Mouse (Mus musculus): ENCODE measurements around the gene Psmb7.

Gene Psmb7

DNA sequence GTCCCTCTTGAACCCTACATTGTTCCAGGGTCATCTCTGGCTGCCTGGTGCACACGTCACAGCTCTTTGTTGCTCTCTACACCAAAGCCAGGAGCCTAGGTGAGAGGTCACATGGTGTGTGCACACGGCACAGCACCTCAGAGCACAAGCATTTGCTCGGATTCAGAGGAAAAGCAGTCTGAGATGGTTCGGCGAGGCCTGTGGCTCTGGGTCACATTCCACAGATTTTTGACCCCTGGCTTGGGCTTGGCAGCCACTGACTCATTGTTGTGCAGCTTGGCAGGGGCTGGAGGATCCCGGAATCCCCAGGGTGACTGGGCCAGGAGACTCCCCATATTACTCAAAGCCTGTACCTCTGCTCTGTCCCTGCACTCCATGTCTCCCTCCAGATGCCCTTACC lies 97.7 kb downstream of the Psmb7 start:
- ChIA-PET CTCF (interaction anchor here in 3 of 4 experiments (0.7 to 1.7 kb wide), 4 partner anchors 36 to 52 kb away, joined by 3 to 6 read pairs (median 4); no protein-coding TSS in a partner anchor), POLR2A (interaction anchor here in 3 of 4 experiments (0.6 to 8.5 kb wide), 34 partner anchors 8 to 125 kb away, joined by 3 to 141 read pairs (median 4); partner anchors contain the start of gene Nek6 (in 1 of the 3))

GRCm38 (mm10) chr2:38545706-38546105 lies 98.2 kb downstream of the Psmb7 start:
- ChIA-PET POLR2A (interaction anchor here in 3 of 4 experiments (0.6 to 8.5 kb wide), 33 partner anchors 8 to 125 kb away, joined by 3 to 141 read pairs (median 4); partner anchors contain the start of gene Nek6 (in 1 of the 3)), CTCF (interaction anchor here in 1 of 4 experiments (0.9 kb wide), 1 partner anchor 40 kb away, joined by 3 read pairs; no protein-coding TSS in a partner anchor)

DNA sequence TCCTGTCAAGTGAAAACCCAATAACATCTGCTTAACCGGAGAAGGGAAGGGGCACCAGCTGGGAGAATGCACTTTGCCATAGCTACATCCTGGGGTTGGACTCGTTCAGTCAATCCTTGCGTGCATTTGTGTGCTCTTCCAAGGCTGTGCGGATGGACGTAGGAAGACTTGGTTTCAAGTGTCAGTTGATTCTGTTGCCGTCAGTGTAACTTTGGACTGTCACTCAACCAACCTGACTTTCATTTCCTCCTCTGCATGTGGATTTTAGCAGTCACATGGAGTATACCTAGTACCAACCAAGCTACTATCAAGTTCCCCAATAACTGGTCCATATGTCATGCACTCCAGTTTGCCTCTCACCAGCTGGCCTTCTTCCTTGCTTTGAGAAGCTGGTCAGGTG lies 98.9 kb downstream of the Psmb7 start:
- ChIA-PET CTCF (interaction anchor here in 1 of 4 experiments (0.5 kb wide), 1 partner anchor 188 kb away, joined by 3 read pairs; no protein-coding TSS in a partner anchor), POLR2A (interaction anchor here (0.9 to 8.5 kb wide), 22 partner anchors 8 to 87 kb away, joined by 3 to 141 read pairs (median 5); no protein-coding TSS in a partner anchor)

DNA sequence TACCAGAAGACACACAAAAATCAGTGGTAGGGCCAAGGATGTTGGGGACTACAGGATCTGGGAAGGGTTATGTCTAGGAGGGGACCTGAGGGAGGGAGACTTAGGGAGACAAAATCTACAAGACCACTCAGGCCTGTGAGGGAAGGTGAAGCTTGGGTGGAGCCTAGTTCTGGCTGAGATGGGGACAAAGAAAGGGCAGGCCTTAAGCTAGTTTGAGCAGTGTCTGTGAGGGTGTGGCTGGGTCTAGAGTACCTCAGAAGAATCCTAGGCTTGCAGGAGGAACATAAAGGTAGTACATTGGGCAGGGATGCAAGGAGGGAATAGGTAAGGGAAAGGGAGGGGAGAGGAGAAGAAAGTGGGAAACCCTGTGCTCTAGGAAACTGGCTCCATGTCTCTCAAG lies 99.5 kb downstream of the Psmb7 start:
- ChIA-PET POLR2A (interaction anchor here (0.6 to 8.5 kb wide), 20 partner anchors 8 to 86 kb away, joined by 3 to 141 read pairs (median 6); no protein-coding TSS in a partner anchor), CTCF (interaction anchor here in 1 of 4 experiments (0.5 kb wide), 1 partner anchor 188 kb away, joined by 3 read pairs; no protein-coding TSS in a partner anchor)

DNA sequence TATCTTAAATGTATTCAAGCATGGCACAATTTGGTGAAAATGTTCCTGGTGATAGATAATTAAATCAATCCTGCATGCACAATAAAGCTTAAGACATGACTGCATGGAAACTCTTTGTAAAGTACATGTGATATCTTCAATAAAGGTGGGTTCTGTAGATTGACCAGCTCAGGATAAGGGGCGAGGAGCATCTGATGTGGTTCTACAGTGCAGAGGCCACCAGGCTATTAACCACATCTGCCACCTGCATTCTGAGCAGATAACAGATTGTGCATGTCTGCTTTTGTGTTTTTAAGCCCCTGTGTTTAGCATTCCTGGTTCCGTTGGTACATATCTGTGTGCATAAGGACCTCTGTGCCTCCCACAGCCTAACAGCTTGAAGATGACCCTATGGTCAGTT lies 100.7 kb downstream of the Psmb7 start:
- POLR2A ChIA-PET: interaction anchor here in 3 of 4 experiments (0.6 to 6.4 kb wide), 12 partner anchors 10 to 265 kb away, joined by 3 to 33 read pairs (median 5); no protein-coding TSS in a partner anchor

GRCm38 (mm10) chr2:38542366-38542765 lies 101.5 kb downstream of the Psmb7 start:
- ChIA-PET CTCF (interaction anchor here in 2 of 4 experiments (0.6 to 1.0 kb wide), 2 partner anchors 56 to 92 kb away, joined by 4 to 8 read pairs; no protein-coding TSS in a partner anchor), POLR2A (interaction anchor here in 3 of 4 experiments (0.6 to 6.4 kb wide), 18 partner anchors 8 to 264 kb away, joined by 3 to 33 read pairs (median 5); no protein-coding TSS in a partner anchor)

More for the DNA sequence above, 100.7 kb downstream of the Psmb7 start:
- CTCF ChIA-PET: interaction anchor here in 1 of 4 experiments (0.6 kb wide), 1 partner anchor 93 kb away, joined by 8 read pairs; no protein-coding TSS in a partner anchor

DNA sequence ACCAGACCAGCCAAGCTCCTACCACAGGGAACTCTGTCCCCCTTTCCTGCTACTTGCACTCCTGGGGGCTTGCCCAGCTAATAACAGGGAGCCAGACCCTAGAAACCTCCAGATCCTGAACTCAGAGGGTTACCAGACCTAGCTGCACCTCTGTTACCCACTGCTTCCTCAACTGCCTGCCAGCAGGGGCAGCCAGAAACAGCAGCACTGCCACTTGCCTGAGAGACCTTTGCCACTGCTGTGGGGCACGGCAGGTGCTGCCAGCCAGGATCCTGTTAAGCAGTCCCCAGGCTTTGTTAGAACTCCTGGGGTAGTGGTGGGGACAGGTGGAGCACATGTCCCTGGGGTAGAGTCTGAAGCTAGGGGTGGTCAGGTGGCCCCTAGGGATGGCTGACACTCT lies 102.3 kb downstream of the Psmb7 start:
- ChIA-PET CTCF (no interaction called here), POLR2A (interaction anchor here in 2 of 4 experiments (0.5 to 5.6 kb wide), 14 partner anchors 7 to 66 kb away, joined by 3 to 25 read pairs (median 4); no protein-coding TSS in a partner anchor)

DNA sequence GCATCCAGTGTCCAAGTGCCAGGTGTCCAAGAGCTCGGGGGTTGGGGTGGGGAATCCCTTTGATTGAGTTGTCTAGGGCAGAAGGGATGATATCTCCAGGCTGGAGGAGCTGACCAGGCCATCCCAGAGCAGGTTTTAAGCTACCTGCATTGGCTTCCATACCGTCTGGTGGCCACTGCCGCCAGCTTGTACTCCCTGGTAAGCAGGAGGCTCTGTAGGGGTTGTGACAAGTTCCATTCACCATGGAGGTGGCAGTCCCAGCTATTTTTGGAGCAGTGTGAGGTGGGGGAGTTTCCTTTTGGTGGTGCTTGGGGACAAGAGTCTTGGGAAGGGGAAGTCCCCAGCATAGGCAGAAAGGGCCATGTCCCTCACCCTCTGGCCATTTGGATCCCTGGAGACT lies 102.8 kb downstream of the Psmb7 start:
- POLR2A ChIA-PET: interaction anchor here in 2 of 4 experiments (0.5 to 2.2 kb wide), 11 partner anchors 7 to 67 kb away, joined by 3 to 12 read pairs (median 3); no protein-coding TSS in a partner anchor
- CTCF ChIA-PET: interaction anchor here in 2 of 4 experiments (0.6 to 1.1 kb wide), 2 partner anchors 56 to 126 kb away, joined by 3 to 5 read pairs; no protein-coding TSS in a partner anchor

DNA sequence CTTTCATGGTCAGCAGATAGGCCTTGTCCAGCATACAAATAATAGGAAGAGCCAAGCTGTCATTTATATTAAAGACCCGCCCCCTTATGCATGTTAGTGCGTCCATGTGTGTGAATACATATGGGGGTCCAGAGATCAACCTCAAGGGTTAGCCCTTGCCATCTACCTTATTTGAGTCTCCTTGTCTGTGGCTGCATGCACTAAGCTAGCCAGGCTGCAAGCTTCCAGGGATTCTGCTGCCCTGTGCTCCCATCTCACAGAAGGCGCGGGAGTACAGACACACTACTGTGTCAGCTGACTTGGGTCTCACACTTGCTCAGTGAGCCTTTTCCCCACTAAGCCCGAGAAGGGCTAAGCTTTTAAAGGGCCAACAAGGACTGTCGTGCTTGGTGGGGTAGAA lies 103.2 kb downstream of the Psmb7 start:
- CTCF ChIA-PET: interaction anchor here in 2 of 4 experiments (0.6 to 1.1 kb wide), 2 partner anchors 57 to 127 kb away, joined by 3 to 5 read pairs; no protein-coding TSS in a partner anchor
- POLR2A ChIA-PET: interaction anchor here in 2 of 4 experiments (1.2 to 2.2 kb wide), 7 partner anchors 11 to 29 kb away, joined by 3 to 12 read pairs (median 5); no protein-coding TSS in a partner anchor

DNA sequence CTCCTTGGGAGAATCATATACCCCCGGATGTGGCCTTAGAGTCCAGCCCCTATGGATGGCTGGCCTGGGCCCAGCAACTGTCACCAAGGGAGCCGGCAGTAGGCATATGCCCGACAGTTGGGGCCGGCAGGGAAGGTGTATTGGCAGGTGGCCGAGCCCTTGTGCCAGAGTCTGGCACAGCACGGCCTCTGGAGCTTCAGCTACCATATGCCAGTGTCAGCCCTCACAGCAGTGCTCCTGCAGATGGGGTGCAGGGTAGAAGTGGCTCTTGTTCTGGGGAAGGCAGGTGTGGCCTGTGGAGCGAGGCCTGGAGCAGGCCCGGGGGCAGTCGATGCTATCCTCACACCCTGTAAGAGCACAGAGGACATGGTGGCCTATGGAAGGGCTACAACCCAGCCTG lies 104.2 kb downstream of the Psmb7 start:
- ChIA-PET POLR2A (interaction anchor here in 2 of 4 experiments (0.5 to 7.2 kb wide), 8 partner anchors 8 to 128 kb away, joined by 3 to 141 read pairs (median 9); no protein-coding TSS in a partner anchor), CTCF (no interaction called here)
